Mouse (Mus musculus) induced T-regulatory cell, adult 2 months (primary cell): ENCODE measurements around the gene Xrra1.
A peak's percentile ranks its signal among the peaks of the same experiment; 100 is the strongest.
"Not testable (repeated sequence)": the region's sequence is repeated elsewhere in the genome, so short reads cannot be mapped to it uniquely, and the experiment has no call there.

Source experiments
- DNase-seq: peaks from one replicate; pipeline ENCODE4 v3.0.0-alpha.2; 2012; ENCODE audit warnings: low read depth

The Xrra1 gene

DNA sequence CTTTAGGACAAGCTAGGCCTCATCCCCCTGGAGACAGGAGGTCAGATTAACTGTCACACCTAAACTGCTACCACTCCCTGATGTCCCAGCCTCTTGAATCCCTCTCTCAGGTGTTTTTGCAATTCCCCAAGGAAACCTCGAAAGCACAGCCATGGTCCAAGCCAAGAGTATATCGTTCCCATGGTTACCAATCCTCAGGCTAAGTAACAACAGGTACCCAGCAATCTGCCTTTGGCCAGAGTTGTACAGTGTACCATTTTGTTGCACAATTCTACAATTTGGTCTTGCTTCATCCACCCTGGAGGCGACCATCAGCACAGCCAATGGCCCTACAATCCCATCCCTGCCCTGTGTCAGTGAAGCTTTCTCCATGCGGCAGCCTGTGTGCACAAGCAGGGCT, 38.0 kb downstream of the Xrra1 start:
- DNase-seq, result no peak

GRCm38 (mm10) chr7:99902208-99902607, 43.3 kb downstream of the Xrra1 start:
- DNase-seq, result no peak

- DNase-seq, result no peak
Measured at GRCm38 (mm10) chr7:99902918-99903665, 44.2 kb downstream of the Xrra1 start.

GRCm38 (mm10) chr7:99904421-99905005, 45.6 kb downstream of the Xrra1 start:
- no peak for DNase-seq

DNA sequence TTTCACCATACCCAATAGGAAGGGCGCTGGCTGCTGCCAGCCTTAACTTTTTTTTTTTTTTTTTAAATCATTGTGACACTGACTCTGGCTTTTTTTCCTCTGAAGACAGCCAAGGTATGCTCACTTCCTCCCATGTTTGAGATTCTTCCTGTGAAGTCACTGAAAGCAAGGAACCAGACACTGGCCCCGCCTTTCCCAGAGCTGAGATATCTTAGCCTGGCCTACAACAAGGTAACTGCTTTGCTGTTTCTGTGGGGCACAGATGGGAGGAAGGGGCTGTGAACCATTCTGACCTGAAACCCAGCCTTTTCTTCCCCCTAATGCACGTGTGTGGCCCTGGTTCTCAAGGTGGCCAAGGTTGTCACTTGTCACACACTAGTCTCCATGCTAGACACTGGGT, 47.4 kb downstream of the Xrra1 start:
- no peak for DNase-seq

DNA sequence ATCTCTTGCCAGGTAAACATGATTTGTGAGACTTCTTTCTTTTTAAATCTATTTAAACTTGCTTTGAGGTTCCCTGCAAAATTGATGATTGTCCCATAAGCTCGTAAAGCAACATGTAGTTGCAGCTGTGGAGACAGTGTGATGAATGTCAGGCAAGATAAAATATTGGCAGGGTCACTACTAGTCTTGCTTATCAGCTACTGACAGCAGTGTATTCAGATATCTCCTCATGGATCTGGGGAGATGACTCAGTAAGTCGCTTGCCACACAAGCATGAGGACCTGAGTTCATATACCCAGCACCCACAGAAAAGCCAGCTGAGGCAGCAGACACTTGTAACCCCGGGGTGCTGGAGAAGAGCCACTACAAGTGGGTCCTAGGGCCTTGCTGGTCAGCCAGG, 48.5 kb downstream of the Xrra1 start:
- no peak for DNase-seq

DNA sequence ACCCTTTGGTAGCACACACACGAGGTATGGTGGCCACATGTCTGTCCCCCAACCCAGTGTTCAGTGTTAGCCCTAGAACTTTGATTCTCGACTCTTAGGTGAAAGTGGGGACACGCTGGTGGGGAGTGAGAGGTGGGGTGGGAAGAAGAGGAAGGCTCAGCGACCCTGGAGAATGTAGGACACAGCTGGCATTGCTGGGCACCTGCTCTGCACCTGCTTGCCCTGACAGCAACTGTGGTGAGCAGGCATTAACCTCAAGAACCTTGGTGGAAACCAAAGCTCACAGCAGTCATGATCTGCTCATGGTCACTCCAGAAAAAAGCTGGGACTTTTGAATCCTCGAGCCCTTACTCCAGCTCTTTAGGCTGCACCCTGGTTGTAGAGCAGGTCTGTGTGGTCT, 52.1 kb downstream of the Xrra1 start:
- DNase-seq, result no peak

- DNase-seq, result no peak
Measured at GRCm38 (mm10) chr7:99914316-99914715, 55.4 kb downstream of the Xrra1 start.

DNA sequence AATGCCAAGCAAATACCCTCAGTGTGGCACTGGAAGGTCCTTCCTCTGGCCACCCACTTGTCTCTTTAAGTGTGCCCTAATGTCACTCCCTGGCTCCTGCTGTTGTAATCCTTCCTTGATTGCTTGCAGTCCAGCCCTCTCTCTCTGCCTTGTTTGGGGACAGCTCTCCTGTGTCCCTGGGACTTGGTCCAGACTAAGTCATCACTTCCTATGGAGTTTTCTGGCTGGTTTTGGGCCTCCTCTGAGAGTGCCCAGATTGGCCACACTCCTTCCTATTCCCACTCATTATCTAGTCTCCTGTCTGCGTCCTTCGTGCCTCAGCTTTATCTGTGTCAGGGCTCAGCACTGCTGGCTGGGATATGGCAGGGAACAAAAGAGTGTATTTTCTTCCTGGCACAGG, 56.6 kb downstream of the Xrra1 start:
- no peak for DNase-seq

- DNase-seq, result peak; percentile 42
Measured at GRCm38 (mm10) chr7:99916741-99917319, 57.9 kb downstream of the Xrra1 start.

DNA sequence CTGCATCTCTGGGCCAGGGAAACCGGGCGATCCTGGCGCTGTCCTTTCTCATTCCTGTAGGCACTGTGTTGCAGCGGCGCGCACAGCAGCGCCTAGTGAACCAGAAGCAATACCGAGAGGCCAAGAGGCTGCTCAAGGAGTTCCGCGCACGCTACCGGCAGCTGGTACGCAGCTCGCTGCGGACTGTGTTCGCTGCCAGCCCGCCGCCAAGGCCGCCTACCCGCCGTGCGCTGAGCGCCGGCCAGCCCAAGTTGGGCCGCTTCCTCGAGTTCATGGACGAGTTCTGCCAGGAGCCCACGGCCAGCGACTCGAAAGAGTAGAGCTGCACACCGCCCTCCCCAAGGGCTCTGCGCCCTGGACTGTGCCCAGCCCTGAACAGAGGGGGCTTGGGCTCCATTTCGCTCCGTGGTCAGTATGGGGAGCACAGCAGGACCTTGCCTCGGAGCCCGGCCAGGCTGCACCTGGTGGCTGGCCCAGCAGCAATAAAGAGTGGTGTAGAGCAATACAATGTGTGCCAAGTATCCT, 58.5 kb downstream of the Xrra1 start:
- peak; percentile 13 for DNase-seq

DNA sequence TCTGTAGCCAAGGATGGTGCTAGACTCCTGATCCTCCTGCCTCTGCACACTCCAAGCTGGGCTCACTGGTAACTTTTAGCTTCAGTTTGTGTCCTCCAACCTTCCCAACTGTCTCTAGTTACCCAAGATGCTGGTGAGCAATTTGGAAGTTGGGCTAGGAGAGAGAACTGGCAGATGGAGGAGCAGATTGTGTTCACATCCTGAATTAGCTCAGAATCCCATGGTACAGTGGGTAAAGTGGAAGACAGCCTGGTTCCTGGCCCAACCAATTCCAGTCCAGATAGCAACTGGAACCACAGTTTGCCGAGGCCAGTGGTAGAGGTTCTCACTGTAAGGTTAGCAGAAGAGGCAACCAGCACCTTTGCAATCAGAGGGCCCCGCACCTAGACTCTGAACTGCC, 60.2 kb downstream of the Xrra1 start:
- DNase-seq, result no peak

DNA sequence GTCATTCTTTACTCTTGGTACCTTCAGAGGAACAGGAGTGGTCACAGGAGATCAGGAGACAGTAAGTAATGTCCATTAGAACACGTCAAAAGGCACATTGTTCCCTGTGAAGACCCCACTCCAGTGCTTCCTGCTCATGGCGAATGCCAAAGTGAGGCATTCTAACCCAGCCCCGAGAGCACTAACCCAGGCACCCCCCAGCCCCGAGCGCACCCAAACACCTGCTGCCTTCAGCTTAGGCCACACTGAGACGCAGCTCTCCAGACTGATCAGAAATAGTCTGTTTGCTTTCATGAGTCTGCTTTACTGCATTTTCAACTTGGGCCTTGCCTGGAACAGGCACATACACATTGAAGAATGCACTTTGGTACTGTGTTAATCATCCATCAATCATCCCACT, 61.1 kb downstream of the Xrra1 start:
- DNase-seq, result no peak

- DNase-seq, result no peak
Measured at GRCm38 (mm10) chr7:99920416-99920815, 61.5 kb downstream of the Xrra1 start.

GRCm38 (mm10) chr7:99926916-99927714, 68.2 kb downstream of the Xrra1 start:
- peak; percentile 65 for DNase-seq

- peak; percentile 26 for DNase-seq
Measured at GRCm38 (mm10) chr7:99935758-99936157, 76.8 kb downstream of the Xrra1 start.

DNA sequence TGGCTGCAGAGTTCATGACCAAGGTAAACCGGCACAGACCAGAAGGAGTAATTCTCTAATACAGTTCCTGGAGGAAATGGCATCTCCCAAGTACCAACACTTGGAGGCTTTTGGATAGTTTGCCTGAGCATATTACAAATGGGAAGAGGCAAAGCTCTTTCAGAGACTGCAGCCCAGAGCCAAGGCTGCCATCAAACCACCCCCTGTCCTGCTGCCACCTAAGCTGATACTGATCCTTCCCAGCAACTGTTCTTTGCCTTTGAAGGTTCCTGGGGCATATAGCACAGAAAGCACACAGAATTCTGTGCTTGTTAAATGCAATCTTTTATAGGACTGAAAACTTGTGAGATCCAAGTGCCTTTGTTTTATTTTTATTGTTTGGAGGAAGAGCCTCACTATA, 81.8 kb downstream of the Xrra1 start:
- no peak for DNase-seq

DNA sequence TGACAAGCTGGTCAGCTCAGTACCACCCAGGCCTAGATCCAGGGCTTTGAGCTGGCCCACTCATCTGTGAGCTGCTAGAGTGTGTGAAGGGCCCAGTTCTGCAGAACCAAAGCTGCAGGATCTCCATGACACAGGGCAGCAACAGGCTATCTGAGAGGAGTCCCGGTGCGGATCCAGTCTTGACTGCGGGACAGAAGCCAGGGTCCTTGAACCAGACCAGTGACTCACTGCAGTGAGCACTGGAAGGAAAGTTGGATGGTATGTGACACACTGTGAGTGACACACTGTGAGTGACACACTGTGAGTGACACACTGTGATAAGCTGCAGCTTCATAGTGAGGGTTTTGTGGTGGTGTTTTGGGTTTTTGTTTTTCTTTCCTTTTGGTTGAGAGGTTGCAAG, 85.6 kb downstream of the Xrra1 start:
- no peak for DNase-seq

DNA sequence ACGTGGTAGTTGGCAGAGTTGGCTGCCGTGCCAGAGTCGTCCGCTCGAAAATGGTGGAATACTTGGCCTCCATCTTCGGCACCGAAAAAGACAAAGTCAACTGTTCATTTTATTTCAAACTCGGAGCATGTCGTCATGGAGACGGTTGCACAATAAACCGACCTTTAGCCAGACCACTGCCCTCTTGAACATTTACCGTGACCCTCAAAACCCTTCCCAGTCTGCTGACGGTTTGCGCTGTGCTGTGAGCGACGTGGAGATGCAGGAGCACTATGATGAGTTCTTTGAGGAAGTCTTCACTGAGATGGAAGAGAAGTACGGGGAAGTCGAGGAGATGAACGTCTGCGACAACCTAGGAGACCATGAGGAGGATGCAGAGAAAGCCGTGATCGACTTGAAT, 86.1 kb downstream of the Xrra1 start:
- DNase-seq, result not testable (repeated sequence)

DNA sequence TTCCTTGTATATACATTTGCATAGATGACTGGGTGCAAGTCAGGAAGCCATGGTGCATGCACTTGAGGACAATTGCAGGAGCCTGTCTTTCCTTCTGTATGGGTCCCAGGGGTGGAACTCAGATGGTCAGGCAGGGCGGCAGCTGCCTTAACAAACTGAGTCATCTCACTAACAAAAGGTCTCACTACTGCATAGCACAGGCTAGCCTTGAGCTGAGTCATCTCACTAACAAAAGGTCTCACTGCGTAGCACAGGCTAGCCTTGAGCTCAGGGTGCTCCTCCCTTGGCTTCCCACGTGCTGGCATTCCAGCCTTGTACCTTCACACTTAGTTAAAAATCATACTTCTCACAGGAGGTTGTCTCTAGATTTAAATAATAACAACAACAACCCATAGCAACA, 87.0 kb downstream of the Xrra1 start:
- no peak for DNase-seq

DNA sequence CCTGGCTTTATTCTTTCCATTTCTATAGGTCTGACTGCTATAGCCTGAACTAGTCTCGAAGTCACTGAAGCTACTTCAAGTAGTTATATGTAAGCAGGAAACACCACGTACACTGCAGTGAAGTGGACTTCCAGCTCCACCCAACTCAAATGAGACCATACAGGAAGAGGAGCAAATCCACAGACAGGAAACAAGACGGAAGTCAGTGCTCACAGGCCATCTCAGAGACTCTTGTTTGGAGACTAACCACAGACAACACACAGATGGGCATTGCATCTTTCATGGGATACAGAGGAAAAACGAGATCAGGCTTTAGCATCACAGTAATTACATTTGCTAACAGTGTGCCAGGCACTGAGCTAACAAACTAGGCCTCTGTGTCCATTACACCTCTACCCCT, 87.4 kb downstream of the Xrra1 start:
- peak; percentile 52 for DNase-seq

- no peak for DNase-seq
Measured at GRCm38 (mm10) chr7:99947329-99947728, 88.4 kb downstream of the Xrra1 start.
